Mouse (Mus musculus) gonadal fat pad, adult 2 months (tissue): ENCODE measurements around the gene Agap2. TPM values are rescaled to one million over a fixed set of nuclear protein-coding genes. Genes with fewer than 3 reads are reported as not detected.

Experiments used
- DNase-seq: peaks from one replicate; pipeline ENCODE4 v3.0.0-alpha.2; 2012; ENCODE audit warnings: low read depth
- polyA plus RNA-seq: library from polyadenylated mRNA; depleted of rRNA; stranded (reverse); fragments of >200 nt; gene quantifications from 2 replicates; pipeline ENCODE4 v1.2.3, GENCODE M21; 2012

Agap2 gene
- polyA plus RNA-seq, 1 experiment, result 5.3 TPM

- no peak for DNase-seq
Observed at GRCm38 (mm10) chr10:127076082-127076481, 998 bp downstream of the Agap2 start.

DNA sequence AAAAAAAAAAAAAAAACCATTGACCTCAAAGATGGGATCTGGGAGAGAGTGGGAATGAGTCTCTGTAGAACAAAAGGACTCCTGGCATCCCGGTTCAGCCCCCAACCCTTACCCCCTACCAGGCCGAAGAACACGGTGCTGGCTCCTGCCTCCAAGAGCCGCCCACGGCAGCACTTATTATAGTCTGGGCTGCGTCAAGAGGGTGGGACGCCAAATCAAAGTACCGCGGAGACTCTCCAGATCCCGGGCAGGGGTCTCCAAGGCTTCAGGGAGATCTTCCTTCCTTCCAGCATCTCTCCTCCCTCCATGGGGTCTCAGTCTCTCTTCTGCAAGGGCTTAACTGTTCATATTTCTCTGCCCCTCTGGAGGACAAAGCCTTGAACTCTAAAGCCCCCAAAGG, 2.4 kb downstream of the Agap2 start:
- no peak for DNase-seq

DNA sequence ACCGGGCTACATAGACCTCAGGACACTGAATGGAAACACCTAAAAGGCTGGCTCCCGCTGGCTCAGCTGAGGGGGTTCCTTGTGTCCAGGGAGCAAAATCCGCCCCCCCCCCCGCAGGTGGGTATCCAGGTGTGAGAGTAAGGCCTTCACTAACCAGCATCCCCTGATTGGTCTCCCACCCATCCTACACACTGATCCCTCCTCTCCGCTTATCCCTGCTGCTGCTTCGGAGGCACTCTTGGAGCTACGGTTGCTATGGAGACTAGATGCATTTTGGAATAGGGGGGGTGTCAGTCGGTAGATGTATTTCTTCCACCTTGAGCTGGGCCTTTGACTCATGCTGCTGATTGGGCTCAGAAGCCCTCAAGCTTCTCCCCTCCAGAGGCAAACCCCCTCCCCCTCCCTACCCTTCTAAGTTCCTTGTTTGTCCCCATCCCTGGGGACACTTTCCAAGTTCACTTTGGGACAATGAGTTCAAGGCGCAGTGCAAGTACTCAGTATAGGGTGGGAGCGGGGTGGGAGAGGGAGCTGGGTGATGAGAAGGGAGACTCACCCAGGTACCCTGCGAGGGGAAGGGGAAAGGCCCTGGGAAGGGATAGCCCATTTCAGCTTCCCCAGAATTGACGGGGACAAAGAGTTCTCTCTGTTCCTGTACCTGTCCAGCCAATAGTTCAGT, 3.1 kb downstream of the Agap2 start:
- no peak for DNase-seq

GRCm38 (mm10) chr10:127078677-127079575, 3.8 kb downstream of the Agap2 start:
- no peak for DNase-seq

DNA sequence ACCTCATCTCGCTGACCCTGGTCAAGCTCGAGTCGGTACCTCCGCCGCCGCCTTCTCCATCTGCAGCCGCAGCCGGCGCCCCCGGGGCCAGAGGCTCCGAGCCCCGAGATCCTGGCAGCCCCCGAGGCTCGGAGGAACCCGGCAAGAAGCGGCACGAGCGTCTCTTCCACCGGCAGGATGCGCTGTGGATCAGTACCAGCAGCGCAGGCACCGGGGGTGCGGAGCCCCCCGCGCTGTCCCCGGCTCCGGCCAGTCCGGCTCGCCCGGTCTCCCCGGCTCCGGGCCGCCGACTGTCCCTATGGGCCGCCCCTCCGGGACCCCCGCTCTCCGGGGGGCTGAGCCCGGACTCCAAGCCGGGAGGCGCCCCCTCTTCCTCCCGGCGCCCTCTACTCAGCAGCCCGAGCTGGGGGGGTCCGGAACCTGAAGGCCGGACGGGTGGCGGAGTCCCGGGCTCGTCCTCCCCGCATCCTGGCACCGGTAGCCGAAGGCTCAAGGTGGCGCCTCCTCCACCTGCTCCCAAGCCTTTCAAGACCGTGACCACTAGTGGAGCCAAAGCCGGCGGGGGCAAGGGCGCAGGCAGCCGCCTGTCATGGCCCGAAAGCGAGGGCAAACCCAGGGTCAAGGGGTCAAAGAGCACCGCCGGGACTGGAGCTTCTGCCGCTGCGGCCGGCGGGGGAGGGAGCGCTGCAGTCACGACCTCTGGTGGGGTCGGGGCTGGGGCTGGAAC, 4.7 kb downstream of the Agap2 start:
- no peak for DNase-seq

GRCm38 (mm10) chr10:127080901-127081780, 6.1 kb downstream of the Agap2 start:
- no peak for DNase-seq

DNA sequence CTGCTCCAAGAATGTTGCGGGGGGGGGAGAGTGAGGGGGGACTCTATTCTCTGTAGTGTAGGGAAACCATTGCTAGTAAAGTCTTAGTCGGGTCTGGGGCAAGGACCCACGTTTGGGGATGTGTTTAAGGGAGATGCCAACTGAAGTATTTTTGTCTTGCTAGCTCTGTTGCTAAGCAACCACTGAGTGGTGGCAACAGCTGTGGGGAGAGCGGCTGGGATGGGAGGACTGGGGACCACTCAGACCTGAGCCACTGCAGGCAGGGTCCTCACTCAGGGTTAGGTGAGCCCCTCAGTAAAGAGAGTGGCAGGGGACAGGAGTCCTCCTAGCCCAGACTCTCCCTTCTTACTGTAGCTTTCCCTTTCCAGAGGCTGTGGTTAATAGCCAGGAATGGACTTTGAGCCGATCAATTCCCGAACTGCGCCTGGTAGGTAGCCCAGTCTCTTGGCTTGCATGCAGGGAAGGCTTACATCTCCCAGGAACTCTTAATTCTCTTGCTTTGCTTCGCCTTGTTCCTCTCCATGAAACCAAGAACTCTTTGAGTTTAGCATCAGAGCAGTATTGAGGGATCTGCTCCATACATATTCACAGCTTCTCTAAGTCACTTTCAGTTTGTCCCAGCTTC, 7.0 kb downstream of the Agap2 start:
- DNase-seq, result no peak

DNA sequence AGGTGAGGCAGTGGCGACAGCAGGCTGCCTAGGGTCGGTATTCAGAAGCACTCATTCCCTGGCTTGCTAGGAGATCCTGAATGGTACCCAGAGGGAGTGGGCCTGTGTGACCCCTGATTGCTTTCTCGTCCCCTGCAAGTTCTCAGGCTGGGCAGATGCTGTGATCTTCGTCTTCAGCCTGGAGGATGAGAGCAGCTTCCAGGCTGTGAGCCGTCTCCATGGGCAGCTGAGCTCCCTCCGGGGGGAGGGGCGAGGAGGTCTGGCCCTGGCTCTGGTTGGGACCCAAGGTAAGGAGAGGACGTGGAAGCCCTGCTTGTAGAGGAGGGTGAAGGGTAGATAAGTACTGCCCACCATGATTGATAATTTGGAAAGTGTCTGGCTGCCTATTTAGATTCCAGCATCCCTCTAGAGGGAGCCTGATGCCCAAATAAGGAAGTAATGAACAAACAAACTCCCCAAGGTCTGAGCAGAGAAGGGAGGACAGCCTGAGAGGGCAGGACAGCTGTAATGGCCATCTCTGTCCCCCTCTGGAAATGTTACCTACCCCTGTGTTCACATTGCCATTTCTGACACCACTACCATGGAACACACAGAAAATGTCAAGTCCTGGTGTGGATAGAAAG, 8.3 kb downstream of the Agap2 start:
- no peak for DNase-seq

DNA sequence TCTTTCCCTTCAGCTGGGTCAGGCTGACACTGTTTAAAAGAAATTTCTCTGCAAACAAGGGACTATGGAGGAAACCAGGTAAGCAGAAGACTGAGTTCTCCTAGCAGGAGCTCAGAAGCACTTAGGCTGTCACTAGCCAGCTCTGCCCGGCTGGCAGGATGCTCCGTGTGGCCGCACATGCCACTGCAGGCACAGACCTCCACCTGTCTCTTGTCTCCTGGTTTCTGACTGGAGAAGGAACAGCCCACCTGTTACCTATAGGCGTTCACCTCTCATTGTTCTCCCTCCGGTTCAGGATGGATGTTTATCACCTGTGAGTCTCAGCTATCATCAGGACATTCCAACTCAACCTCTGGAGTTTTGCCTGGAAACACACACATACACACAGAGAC, 8.8 kb downstream of the Agap2 start:
- no peak for DNase-seq

GRCm38 (mm10) chr10:127085052-127085451, 10.0 kb downstream of the Agap2 start:
- DNase-seq, result no peak

DNA sequence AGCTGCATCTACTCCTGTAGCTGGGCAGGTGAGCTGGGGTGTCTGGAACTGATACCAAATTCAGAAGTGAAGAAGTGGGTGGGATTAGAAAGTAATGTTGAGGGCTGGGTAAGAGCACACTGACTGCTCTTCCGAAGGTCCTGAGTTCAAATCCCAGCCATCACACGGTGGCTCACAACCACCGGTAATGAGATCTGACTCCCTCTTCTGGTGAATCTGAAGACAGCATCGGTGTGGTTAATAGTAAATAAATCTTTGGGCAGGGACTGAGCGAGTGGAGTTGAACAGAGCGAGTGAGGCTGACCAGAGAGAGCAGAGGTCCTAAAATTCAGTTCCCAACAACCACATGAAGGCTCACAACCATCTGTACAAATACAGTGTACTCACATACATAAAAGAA, 10.5 kb downstream of the Agap2 start:
- no peak for DNase-seq

GRCm38 (mm10) chr10:127090560-127091411, 15.7 kb downstream of the Agap2 start:
- no peak for DNase-seq

DNA sequence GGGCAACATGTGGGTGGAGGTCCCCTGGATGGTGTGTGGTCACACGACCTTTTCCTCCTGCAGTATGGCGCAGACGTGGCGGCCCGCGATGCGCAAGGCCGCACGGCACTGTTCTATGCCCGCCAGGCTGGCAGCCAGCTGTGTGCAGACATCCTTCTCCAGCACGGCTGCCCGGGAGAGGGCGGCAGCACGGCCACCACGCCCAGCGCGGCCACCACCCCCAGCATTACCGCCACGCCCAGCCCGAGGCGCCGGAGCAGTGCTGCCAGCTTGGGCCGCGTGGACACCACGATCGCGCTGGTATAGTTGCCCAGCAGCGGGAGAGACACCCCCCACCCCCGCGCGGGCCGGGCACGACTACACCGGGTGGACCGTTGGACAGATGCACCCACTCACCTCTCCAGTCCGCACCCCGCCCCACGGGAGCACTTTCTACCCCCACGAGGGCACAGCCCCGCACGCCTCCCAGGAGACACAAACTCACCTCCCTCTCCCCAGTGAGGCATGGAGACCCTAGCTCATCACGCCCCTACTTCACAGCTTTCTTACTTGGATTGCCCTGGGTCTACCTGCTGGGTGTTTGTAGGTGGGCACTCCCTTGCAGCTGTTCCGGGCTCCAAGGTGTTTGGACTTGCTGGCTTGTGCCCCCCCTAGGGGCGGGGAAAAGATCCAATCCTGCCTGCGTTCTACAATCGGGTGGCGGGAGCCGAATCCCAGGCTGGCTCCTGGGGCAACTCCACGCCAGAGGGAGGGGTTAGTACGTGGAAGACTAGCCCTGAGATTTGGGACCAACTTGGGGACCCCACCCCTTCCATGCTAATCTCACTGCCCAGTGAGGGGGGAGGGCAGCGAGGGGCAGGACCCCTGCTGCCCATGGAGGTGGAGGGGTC, 16.7 kb downstream of the Agap2 start:
- no peak for DNase-seq

GRCm38 (mm10) chr10:127092742-127093141, 17.7 kb downstream of the Agap2 start:
- no peak for DNase-seq

- no peak for DNase-seq
Observed at GRCm38 (mm10) chr10:127094382-127094802, 19.3 kb downstream of the Agap2 start.

GRCm38 (mm10) chr10:127098514-127098913, 23.4 kb downstream of the Agap2 start:
- no peak for DNase-seq

DNA sequence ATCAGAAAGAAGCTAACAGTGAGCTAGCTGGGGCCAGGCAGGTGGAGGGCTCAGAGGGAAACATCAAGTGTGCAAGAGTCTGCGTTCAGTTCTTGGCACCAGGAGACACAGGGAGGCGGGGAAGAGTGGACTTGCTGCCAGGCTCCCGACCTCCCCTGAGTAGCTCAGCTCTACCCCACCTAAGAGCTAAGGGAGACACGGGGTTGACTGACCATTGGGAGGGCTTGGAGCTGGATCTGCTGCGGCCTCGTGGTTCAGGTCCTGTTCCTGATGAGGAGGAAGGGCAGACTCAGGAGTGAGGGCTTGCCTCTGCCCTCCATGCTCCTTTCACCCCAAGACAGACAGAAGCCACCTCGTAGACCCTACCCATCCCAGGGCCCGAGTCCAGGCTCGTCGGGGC, 24.1 kb downstream of the Agap2 start:
- DNase-seq, result no peak

DNA sequence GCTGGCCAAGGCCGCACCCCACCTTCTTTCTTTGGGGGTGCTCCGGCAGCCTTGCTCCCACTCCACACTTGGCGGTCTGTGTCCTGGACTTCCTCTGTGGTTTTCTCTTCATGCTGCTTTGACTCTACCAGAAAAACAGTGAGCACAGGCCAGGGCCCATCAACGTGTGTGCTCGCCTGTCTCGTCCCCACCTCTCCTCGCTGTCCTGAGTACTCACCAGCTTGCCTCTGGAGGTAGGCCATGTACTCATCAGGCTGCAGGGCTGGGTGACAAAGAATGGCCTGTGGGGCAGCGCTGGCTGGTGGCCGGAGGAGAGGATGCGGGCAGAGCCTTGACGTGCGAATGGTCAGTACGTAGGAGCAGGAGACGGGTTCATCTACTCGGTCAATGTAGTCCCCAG, 24.8 kb downstream of the Agap2 start:
- no peak for DNase-seq

DNA sequence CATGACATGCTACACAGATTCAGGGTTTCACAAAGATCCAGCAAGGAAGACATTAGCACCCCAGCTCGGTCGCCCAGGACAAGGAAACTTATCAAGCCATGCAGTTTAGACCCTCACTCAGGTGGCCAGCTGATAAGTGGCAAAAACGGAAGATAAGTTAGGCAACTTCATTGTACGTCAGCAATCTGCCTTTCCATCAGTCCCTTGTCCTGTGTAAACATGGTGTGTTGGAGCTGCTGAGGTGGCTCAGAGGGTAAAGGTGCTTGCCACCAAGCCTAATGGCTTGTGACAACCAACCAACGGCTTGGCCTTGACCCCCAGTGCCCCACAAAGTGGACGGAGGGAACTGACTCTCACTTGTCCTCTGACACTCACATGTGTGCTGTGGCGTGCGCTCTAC, 25.3 kb downstream of the Agap2 start:
- no peak for DNase-seq
